Mouse (Mus musculus) lung, embryonic 16.5 days (tissue): ENCODE results near the gene Trim60. TPM values are rescaled to one million over a fixed set of nuclear protein-coding genes. Genes with fewer than 3 reads are reported as not detected.

Experiments used
- ATAC-seq: fragments of 200-750 bp; cut with Nextera tagmentation; 2 replicates; pipeline ENCODE4 v1.8.0; 2017; ENCODE audit warnings: low read depth, mild to moderate bottlenecking, moderate library complexity
- H3K27ac ChIP-seq: fragments of 300-500 bp; sonication (generic); 2 replicates; pipeline ENCODE4 v1.5.1; 2014; ENCODE audit warnings: mild to moderate bottlenecking, control low read depth, low read length
- H3K27me3 ChIP-seq: fragments of 300-500 bp; sonication (generic); 2 replicates; pipeline ENCODE4 v1.6.1; 2014; ENCODE audit warnings: low read depth, low read length, mixed read lengths; ENCODE audit not compliant: control insufficient read depth, insufficient read depth
- H3K36me3 ChIP-seq: fragments of 300-500 bp; sonication (generic); 2 replicates; pipeline ENCODE4 v1.6.1; 2014; ENCODE audit warnings: low read length; ENCODE audit not compliant: control insufficient read depth, insufficient read depth
- H3K4me1 ChIP-seq: fragments of 300-500 bp; sonication (generic); replicated peaks from 2 replicates; pipeline ENCODE4 v1.6.1; 2014; ENCODE audit warnings: low read length, mixed read lengths; ENCODE audit not compliant: control insufficient read depth, insufficient read depth
- H3K4me2 ChIP-seq: fragments of 300-500 bp; sonication (generic); 2 replicates; pipeline ENCODE4 v1.6.1; 2014; ENCODE audit warnings: low read depth, low read length, control low read depth
- H3K4me3 ChIP-seq: fragments of 300-500 bp; sonication (generic); 2 replicates; pipeline ENCODE4 v1.5.1; 2014; ENCODE audit warnings: mild to moderate bottlenecking, low read length, control low read depth
- H3K9ac ChIP-seq: fragments of 300-500 bp; sonication (generic); 2 replicates; pipeline ENCODE4 v1.6.1; 2014; ENCODE audit warnings: low read length, control low read depth
- H3K9me3 ChIP-seq: fragments of 300-500 bp; sonication (generic); 2 replicates; pipeline ENCODE4 v1.6.1; 2016; ENCODE audit warnings: low read length; ENCODE audit not compliant: control insufficient read depth
- WGBS: fragments of 180-500 bp; shearing (Covaris S2); extraction: QIAGEN DNeasy Blood & Tissue Kit; methylation state at CpG from one replicate; pipeline ENCODE4 v1.1.7; 2014; 5-methylcytosine and 5-hydroxymethylcytosine counted together
- polyA plus RNA-seq: library from polyadenylated mRNA; unstranded; fragments of >200 nt; fragmentation: Nextera tagmentation; extraction: Ambion mirVana; gene quantifications from 2 replicates; pipeline ENCODE4 v1.2.1, GENCODE M21; 2015

Trim60 gene
- not detected in 2 replicates for polyA plus RNA-seq

- WGBS: 84% methylated on average over 8 of the region's 8 CpGs
Observed at GRCm38 (mm10) chr8:65018423-65018822, at the start of gene Trim60, which contains the start of gene Trim61. TSS of gene Trim60 (minus strand) at chr8:65018584. TSS of gene Trim61 (minus strand) at chr8:65018523.

GRCm38 (mm10) chr8:65067694-65068472, 49.5 kb upstream of the Trim60 start:
- H3K36me3 ChIP-seq: no peaks in the 10 kb centered on the region
- no peaks in the 10 kb centered on the region for H3K4me1 ChIP-seq
- no peak overlapping the region for H3K9ac ChIP-seq
- H3K4me2 ChIP-seq: no peak overlapping the region
- no peak overlapping the region for H3K4me3 ChIP-seq
- H3K9me3 ChIP-seq: no peaks in the 10 kb centered on the region
- ATAC-seq: no peak
- 43% methylated on average over 10 of the region's 10 CpGs for WGBS
- no peaks in the 10 kb centered on the region for H3K27me3 ChIP-seq
- H3K27ac ChIP-seq: no peak overlapping the region

More at GRCm38 (mm10) chr8:65018423-65018822, at the start of gene Trim60, which contains the start of gene Trim61:
- no peak within 1 kb of the TSS for H3K4me3 ChIP-seq
- no peak within 1 kb of the TSS for H3K4me2 ChIP-seq
- no peak for ATAC-seq
- no peaks in the 10 kb centered on the region for H3K27me3 ChIP-seq
- no peak within 1 kb of the TSS for H3K27ac ChIP-seq
- no peaks in the 10 kb centered on the region for H3K9me3 ChIP-seq
- H3K4me1 ChIP-seq: no peaks in the 10 kb centered on the region
- no peak within 1 kb of the TSS for H3K9ac ChIP-seq
- H3K36me3 ChIP-seq: no peaks in the 10 kb centered on the region

DNA sequence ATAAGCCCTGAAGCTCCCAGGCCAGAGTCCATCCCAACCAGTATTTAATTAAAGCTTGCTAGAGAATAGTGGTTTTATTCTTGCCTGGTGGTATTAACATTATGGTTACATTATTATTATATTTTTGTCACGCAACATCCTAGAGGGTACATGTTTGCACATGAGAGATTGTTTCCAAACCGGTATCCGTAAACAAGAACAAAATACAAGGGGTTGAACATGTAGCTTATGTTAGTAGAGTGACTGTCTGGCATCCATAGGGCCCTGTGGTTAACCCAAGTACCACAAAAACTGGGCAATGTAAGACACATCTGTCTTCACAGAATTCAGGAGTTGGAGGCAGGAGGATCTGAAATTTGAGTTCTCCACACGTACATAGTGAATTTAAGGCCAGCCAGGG, 48.6 kb upstream of the Trim60 start:
- no peak for ATAC-seq

DNA sequence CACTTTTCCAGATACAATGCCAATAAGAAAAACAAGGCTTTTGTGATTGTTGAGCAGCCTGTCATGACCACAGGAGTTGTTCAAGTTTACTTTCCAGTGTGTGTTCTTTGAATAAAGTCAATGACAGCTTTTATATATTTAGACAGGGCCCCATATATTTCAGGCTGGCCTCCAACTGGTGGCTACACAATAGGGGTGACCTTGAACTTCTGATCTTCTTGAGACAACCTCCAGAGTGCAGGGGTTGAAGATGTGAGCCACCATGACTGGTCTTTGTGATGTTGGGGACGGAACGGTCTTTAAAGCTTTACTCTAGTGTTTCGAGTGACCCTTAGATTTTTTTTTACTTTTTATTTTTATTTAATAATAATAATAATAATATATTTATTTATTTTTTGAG, 47.2 kb upstream of the Trim60 start:
- no peaks in the 10 kb centered on the region for H3K4me1 ChIP-seq
- H3K9me3 ChIP-seq: no peaks in the 10 kb centered on the region
- H3K36me3 ChIP-seq: no peaks in the 10 kb centered on the region
- no peak overlapping the region for H3K9ac ChIP-seq
- no peak for ATAC-seq
- no peak overlapping the region for H3K4me2 ChIP-seq
- no peak overlapping the region for H3K27ac ChIP-seq
- WGBS: 93% methylated on average over 3 of the region's 3 CpGs
- H3K27me3 ChIP-seq: no peaks in the 10 kb centered on the region
- no peak overlapping the region for H3K4me3 ChIP-seq

More for the DNA sequence above, 48.6 kb upstream of the Trim60 start:
- WGBS: 89% methylated on average over 4 of the region's 4 CpGs
- H3K4me3 ChIP-seq: no peak overlapping the region
- no peak overlapping the region for H3K9ac ChIP-seq
- no peaks in the 10 kb centered on the region for H3K9me3 ChIP-seq
- H3K27ac ChIP-seq: no peak overlapping the region
- no peaks in the 10 kb centered on the region for H3K36me3 ChIP-seq
- no peaks in the 10 kb centered on the region for H3K27me3 ChIP-seq
- no peaks in the 10 kb centered on the region for H3K4me1 ChIP-seq
- no peak overlapping the region for H3K4me2 ChIP-seq

- no peak overlapping the region for H3K9ac ChIP-seq
- H3K4me1 ChIP-seq: no peaks in the 10 kb centered on the region
- no peak overlapping the region for H3K27ac ChIP-seq
- WGBS: 59% methylated on average over 2 of the region's 2 CpGs
- no peak overlapping the region for H3K4me3 ChIP-seq
- H3K9me3 ChIP-seq: no peaks in the 10 kb centered on the region
- no peaks in the 10 kb centered on the region for H3K36me3 ChIP-seq
- ATAC-seq: no peak
- no peaks in the 10 kb centered on the region for H3K27me3 ChIP-seq
- no peak overlapping the region for H3K4me2 ChIP-seq
Observed at GRCm38 (mm10) chr8:65064071-65064470, 45.7 kb upstream of the Trim60 start.

GRCm38 (mm10) chr8:65062195-65062594, 43.8 kb upstream of the Trim60 start:
- ATAC-seq: no peak
- Histone ChIP-seq H3K27me3 (no peaks in the 10 kb centered on the region), H3K9ac (no peak overlapping the region), H3K27ac (no peak overlapping the region), H3K4me1 (no peaks in the 10 kb centered on the region), H3K4me2 (no peak overlapping the region), H3K36me3 (no peaks in the 10 kb centered on the region), H3K9me3 (no peaks in the 10 kb centered on the region), H3K4me3 (no peak overlapping the region)
- WGBS: 81% methylated on average over 4 of the region's 4 CpGs

DNA sequence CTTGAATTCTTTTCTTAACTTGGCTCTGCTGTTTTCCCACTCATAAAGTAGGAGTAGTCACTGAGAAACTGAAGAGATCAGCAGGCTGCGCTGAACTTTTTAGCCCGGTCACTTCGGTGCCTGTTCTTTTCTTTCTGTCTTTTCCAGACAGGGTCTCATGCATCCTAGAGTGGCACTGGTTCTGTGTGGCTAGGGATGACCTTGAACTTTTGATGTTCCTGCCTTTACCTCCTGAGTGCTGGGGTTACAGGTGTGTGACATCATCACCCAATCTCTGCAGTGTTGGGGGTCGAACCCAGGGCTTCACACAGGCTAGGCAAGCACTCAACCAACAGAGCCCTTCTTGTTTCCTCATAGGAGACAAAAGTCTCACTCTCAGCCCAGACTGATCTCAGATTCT, 38.3 kb upstream of the Trim60 start:
- no peak overlapping the region for H3K27ac ChIP-seq
- no peak overlapping the region for H3K4me3 ChIP-seq
- ATAC-seq: no peak
- H3K4me2 ChIP-seq: no peak overlapping the region
- H3K9ac ChIP-seq: no peak overlapping the region
- no peaks in the 10 kb centered on the region for H3K27me3 ChIP-seq
- no peaks in the 10 kb centered on the region for H3K4me1 ChIP-seq
- WGBS: 86% methylated on average over 4 of the region's 4 CpGs
- no peaks in the 10 kb centered on the region for H3K36me3 ChIP-seq
- no peaks in the 10 kb centered on the region for H3K9me3 ChIP-seq

DNA sequence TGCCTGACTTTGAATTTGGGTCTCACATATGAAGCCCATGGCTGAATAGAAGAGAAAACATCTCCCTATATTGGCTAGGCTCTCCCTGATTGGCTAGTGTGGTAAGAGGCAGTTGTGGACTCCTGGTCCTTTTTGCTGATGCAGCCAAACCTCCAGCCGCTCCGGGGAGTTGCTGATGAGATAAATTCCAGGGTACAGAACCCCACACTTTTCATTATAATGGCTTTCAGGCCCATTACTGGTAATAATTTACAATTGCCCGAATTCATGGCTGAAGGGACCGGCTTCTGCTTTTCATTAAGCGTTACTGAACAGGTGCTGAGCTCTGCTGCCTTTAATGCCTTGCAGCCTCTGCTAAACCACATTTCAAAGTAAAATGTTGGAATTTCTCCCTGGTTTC, 35.6 kb upstream of the Trim60 start:
- Histone ChIP-seq H3K9me3 (no peaks in the 10 kb centered on the region), H3K27ac (no peak overlapping the region), H3K4me1 (no peaks in the 10 kb centered on the region), H3K4me2 (no peak overlapping the region), H3K9ac (no peak overlapping the region), H3K4me3 (no peak overlapping the region), H3K27me3 (no peaks in the 10 kb centered on the region), H3K36me3 (no peaks in the 10 kb centered on the region)
- 71% methylated on average over 5 of the region's 5 CpGs for WGBS
- ATAC-seq: no peak

GRCm38 (mm10) chr8:65053554-65053953, 35.2 kb upstream of the Trim60 start:
- Histone ChIP-seq H3K27me3 (no peaks in the 10 kb centered on the region), H3K9me3 (no peaks in the 10 kb centered on the region), H3K4me3 (no peak overlapping the region), H3K36me3 (no peaks in the 10 kb centered on the region), H3K27ac (no peak overlapping the region), H3K9ac (no peak overlapping the region), H3K4me1 (no peaks in the 10 kb centered on the region), H3K4me2 (no peak overlapping the region)
- WGBS: 97% methylated on average over 3 of the region's 3 CpGs
- ATAC-seq: no peak
